Mouse (Mus musculus): ENCODE results near the gene Prdm15. TPM values are rescaled to one million over a fixed set of nuclear protein-coding genes. Genes with fewer than 3 reads are reported as not detected.

Gene Prdm15
- polyA plus RNA-seq, 1 experiment = 24.7 TPM

- DNase-seq (ENCODE audit: low read depth) = no peak
- TF ChIP-seq CTCF (IDR thresholded peaks at IDR 0.05; ENCODE audit: borderline replicate concordance, extremely low read depth, insufficient read depth, insufficient read length) = no peak
- no peak for TF ChIP-seq POLR2A (IDR thresholded peaks at IDR 0.05; ENCODE audit: borderline replicate concordance, extremely low read depth, insufficient read depth, insufficient read length, poor library complexity, severe bottlenecking)
These were observed 36.4 kb downstream of the Prdm15 start for GRCm38 (mm10) chr16:97815269-97815668.

DNA sequence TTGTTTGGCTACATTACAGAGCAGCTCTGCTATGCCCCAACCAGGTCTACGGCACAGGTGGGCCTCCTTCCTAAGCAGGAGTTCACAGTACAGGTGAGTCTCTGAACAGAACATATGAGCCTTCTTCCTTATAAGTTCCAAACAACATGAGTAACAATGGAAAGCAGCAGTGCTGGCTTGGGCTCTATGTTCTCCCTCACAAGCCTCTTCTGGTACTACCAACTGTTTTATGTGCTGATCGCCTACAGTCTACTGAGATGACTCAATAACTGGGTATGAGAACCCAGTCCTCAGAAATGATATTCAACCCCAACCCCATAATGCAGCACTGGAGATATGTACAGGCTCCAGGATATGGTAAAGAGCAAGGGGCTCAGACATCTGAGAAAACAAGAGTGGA is 37.6 kb downstream of the Prdm15 start:
- TF ChIP-seq POLR2A (IDR thresholded peaks at IDR 0.05; ENCODE audit: borderline replicate concordance, extremely low read depth, insufficient read depth, insufficient read length, poor library complexity, severe bottlenecking) = no peak
- TF ChIP-seq CTCF (IDR thresholded peaks at IDR 0.05; ENCODE audit: borderline replicate concordance, extremely low read depth, insufficient read depth, insufficient read length) = no peak
- no peak for DNase-seq (ENCODE audit: low read depth)

DNA sequence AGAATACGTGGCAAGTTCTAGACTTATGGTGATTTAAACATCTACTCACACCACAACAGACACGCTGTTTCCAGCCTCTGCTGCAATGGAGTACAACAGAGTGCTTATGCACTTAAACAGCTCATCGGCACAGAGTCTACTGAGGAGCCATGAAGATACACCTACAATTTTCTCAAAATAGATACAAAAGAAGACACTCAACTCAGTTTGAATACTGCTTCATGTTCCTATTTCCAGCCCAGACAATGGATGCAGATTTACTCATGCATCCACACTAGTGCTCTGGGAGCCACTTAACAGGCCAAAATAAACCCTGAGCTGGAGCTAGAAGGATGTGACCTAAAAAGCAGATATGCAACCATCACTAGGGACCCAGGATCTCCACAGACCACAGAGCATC is 42.8 kb downstream of the Prdm15 start:
- no peak for DNase-seq (ENCODE audit: low read depth)
- no peak for TF ChIP-seq CTCF (IDR thresholded peaks at IDR 0.05; ENCODE audit: borderline replicate concordance, extremely low read depth, insufficient read depth, insufficient read length)
- no peak for TF ChIP-seq POLR2A (IDR thresholded peaks at IDR 0.05; ENCODE audit: borderline replicate concordance, extremely low read depth, insufficient read depth, insufficient read length, poor library complexity, severe bottlenecking)

DNA sequence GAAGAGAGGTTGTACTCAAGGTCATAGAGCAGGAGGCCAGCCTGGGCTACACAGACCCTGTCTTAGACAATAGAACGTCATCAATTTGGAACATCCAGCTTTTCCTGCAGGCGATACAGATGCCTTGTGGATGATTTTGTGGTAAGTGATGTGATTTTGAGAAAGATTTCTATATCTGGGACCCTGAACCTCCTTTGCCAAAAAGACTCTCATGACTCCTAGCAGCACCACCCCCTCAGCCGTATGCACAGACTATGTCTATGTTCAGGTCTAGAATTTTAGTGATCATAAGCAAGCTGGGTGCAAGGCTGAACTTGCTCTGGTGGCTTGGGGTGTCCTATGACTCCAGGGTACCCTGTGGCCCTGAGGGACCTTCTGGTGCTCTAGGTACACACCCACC is 46.0 kb downstream of the Prdm15 start:
- DNase-seq (ENCODE audit: low read depth) = no peak
- TF ChIP-seq POLR2A (IDR thresholded peaks at IDR 0.05; ENCODE audit: borderline replicate concordance, extremely low read depth, insufficient read depth, insufficient read length, poor library complexity, severe bottlenecking) (no peak), CTCF (IDR thresholded peaks at IDR 0.05; ENCODE audit: borderline replicate concordance, extremely low read depth, insufficient read depth, insufficient read length) (no peak)

GRCm38 (mm10) chr16:97804680-97805547 is 46.7 kb downstream of the Prdm15 start:
- peak; percentile 84 for DNase-seq (ENCODE audit: low read depth)
- TF ChIP-seq POLR2A (IDR thresholded peaks at IDR 0.05; ENCODE audit: borderline replicate concordance, extremely low read depth, insufficient read depth, insufficient read length, poor library complexity, severe bottlenecking) (no peak), CTCF (IDR thresholded peaks at IDR 0.05; ENCODE audit: borderline replicate concordance, extremely low read depth, insufficient read depth, insufficient read length) (peak; percentile 74)

DNA sequence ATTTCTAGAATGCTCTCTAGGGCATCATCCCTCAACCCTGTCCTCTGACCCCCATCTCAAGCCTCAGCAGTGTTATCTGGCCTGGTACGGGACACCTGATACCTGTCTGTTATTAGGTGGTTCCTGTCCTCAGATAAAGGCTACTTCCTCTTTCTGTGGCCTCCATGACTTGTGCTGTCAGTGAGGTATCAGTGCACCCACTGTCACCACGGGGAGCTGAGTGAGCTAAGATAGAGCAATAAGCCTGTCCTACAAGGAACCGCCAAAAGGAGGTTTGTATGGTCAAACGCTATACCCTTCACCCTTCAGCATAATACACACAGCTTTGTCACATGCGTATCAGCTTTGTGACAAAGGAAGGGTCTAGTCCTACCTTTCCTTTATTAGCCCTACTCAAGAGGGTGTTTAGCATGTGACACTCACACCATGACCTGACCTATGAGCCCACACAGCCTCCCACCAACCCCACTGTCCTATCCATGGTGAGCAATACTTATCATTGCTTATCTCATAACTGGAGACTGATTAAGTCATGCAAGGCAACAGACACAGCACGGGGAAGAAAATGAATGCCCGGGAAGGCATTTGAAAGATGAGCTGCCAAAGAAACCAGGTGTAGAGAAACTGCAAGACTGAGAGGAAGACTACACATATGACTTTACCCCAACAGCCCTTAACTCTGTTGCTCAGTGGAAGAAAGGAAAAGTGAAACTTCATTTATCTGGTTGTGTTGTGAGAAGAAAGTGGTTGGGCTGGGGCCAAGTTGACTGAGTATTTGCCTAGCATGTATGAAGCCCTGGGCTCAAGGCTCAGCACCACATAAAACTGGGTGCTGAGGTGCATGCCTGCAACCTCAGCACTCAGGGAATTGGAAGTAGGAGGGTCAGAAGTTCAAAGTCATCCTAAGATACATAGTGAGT is 53.4 kb downstream of the Prdm15 start:
- no peak for DNase-seq (ENCODE audit: low read depth)

DNA sequence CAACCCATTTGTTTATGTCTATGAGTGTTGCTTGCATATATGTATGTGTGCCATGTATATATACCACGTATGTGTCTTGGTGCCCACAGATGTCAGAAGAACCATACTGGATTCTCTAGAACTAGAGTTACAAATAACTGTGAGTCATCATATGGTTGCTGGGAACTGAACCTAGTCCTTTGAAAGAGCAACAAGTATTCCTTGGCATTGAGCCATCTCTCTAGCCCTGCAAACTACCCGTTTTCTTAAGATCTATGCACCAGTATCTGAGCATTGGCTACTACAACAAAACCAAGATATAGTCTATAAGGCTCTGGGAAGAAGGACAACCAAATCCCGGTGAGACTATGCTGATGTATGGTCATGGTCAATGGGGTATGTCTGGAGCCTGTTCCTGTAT is 54.4 kb downstream of the Prdm15 start:
- peak; percentile 1 for DNase-seq (ENCODE audit: low read depth)
- no peak for TF ChIP-seq POLR2A (IDR thresholded peaks at IDR 0.05; ENCODE audit: borderline replicate concordance, extremely low read depth, insufficient read depth, insufficient read length, poor library complexity, severe bottlenecking)

More for the DNA sequence above, 53.4 kb downstream of the Prdm15 start:
- TF ChIP-seq CTCF (IDR thresholded peaks at IDR 0.05; ENCODE audit: borderline replicate concordance, extremely low read depth, insufficient read depth, insufficient read length) = no peak
- no peak for TF ChIP-seq POLR2A (IDR thresholded peaks at IDR 0.05; ENCODE audit: borderline replicate concordance, extremely low read depth, insufficient read depth, insufficient read length, poor library complexity, severe bottlenecking)

- no peak for DNase-seq (ENCODE audit: low read depth)
- TF ChIP-seq CTCF (IDR thresholded peaks at IDR 0.05; ENCODE audit: borderline replicate concordance, extremely low read depth, insufficient read depth, insufficient read length) (no peak), POLR2A (IDR thresholded peaks at IDR 0.05; ENCODE audit: borderline replicate concordance, extremely low read depth, insufficient read depth, insufficient read length, poor library complexity, severe bottlenecking) (no peak)
These were observed 57.4 kb downstream of the Prdm15 start for GRCm38 (mm10) chr16:97794256-97794655.

GRCm38 (mm10) chr16:97783057-97783456 is 68.6 kb downstream of the Prdm15 start:
- TF ChIP-seq CTCF (IDR thresholded peaks at IDR 0.05; ENCODE audit: borderline replicate concordance, extremely low read depth, insufficient read depth, insufficient read length) (no peak), POLR2A (IDR thresholded peaks at IDR 0.05; ENCODE audit: borderline replicate concordance, extremely low read depth, insufficient read depth, insufficient read length, poor library complexity, severe bottlenecking) (no peak)
- DNase-seq (ENCODE audit: low read depth) = no peak

GRCm38 (mm10) chr16:97778353-97779025 is 73.2 kb downstream of the Prdm15 start:
- peak; percentile 80 for DNase-seq (ENCODE audit: low read depth)
- TF ChIP-seq POLR2A (IDR thresholded peaks at IDR 0.05; ENCODE audit: borderline replicate concordance, extremely low read depth, insufficient read depth, insufficient read length, poor library complexity, severe bottlenecking) (no peak), CTCF (IDR thresholded peaks at IDR 0.05; ENCODE audit: borderline replicate concordance, extremely low read depth, insufficient read depth, insufficient read length) (peak; percentile 88)

DNA sequence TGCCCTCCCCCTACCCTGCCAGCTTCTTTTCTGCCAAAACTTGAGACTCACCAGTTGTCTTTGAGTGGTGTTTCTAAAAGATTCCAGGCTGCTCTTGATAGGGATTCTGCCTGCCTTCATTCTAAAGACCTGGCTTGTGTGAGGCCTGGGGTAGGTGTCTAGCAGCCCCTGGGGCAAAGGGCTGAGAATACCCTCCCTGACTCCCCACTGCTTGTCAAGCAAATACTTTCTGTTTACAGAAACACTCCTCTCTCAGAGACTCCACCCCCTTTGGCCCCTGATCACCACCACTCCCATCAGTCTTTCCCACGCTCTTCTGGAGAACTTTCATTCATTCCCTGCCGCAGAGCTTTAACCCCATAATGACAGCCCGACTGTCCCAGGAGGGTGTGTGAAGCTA is 85.1 kb downstream of the Prdm15 start:
- DNase-seq (ENCODE audit: low read depth) = peak; percentile 4
- TF ChIP-seq POLR2A (IDR thresholded peaks at IDR 0.05; ENCODE audit: borderline replicate concordance, extremely low read depth, insufficient read depth, insufficient read length, poor library complexity, severe bottlenecking) (no peak), CTCF (IDR thresholded peaks at IDR 0.05; ENCODE audit: borderline replicate concordance, extremely low read depth, insufficient read depth, insufficient read length) (no peak)

Measured in brain, embryonic 14.5 days (tissue).